Mouse (Mus musculus): ENCODE measurements around the gene Cacna1h. TPM values are rescaled to one million over a fixed set of nuclear protein-coding genes. Genes with fewer than 3 reads are reported as not detected.

Gene Cacna1h
- polyA plus RNA-seq, 1 experiment from 2014 or later, result 15.7 TPM

DNA sequence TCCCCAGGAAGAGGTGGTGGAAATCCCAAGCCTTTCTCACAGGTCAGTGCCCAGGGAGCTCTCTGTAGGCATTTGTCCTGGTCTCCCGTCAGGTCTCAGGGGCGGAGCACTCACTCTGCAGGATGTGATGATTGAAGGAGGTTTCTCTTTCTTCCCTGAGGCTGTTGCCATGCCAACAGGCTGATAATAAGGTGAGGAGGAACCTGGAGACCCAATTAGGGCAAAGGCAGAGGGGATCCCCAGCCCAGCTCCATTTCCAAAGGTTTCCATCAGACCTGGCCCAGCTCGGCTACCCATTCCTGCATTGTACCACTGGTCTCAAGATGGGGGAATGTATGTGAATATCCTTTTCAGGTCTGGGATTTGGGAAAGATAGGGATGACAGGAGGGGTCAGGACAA lies 29.4 kb downstream of the Cacna1h start:
- Histone ChIP-seq H3K4me3 (no peak overlapping the region), H3K27ac (peak overlapping the region; percentile 74), H3K4me1 (peaks cover 63% of the 10 kb centered on the region), H3K36me3 (replicated peaks) (no peaks in the 10 kb centered on the region), H3K4me2 (peak overlapping the region; percentile 12; the same call in 1 of the 2 replicates), H3K9me3 (no peaks in the 10 kb centered on the region), H3K27me3 (replicated peaks) (peaks cover 12% of the 10 kb centered on the region; the same call in 1 of the 2 replicates), H3K9ac (no peak overlapping the region)
- WGBS, result 22% methylated on average over 3 of the region's 3 CpGs
- ATAC-seq (replicated peaks), result peak; percentile 59

DNA sequence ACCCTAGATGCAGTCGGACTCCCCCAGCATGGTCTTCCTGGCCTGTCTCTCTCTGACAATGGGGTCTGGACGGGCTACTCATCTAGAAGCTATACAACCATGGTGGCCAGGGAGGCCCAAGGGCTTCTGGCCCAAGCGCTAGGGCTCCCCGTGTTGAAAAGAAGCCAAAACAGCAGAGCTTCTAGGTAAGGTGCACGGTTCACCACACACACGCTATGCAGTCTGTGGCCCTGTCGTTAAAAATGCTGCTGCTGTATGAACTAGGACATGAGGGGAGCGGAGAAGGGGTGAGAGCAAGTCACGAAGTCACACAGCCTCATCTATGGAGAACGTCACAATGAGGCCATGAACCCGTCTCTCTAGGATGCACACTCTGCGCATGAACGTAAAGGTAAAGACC lies 31.4 kb downstream of the Cacna1h start:
- Histone ChIP-seq H3K9ac (no peak overlapping the region), H3K27ac (no peak overlapping the region), H3K9me3 (no peaks in the 10 kb centered on the region), H3K36me3 (replicated peaks) (no peaks in the 10 kb centered on the region), H3K4me2 (no peak overlapping the region), H3K27me3 (replicated peaks) (peaks cover 12% of the 10 kb centered on the region; the same call in 1 of the 2 replicates), H3K4me1 (peaks cover 62% of the 10 kb centered on the region), H3K4me3 (no peak overlapping the region)
- no peak for ATAC-seq (replicated peaks)
- 78% methylated on average over 13 of the region's 13 CpGs for WGBS

DNA sequence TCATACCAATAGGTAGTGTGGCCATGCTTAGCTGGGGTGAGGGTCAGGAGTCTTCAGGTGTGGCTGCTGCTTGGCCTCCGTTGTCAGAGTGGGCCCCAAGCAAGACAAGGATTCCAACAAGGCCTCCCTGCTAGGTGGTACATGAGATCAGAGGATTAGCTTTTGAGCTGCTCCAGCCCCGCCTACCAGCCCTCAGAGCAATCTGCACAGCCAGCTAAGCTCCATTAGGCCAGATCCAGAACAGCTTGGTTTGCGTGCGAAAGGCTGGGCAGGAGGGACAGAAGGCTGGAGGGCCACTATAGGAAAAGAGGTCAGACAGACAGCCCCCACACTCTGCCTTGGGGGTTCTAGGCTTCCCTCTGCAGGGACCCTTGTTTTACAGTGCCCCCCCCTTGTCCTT lies 32.1 kb downstream of the Cacna1h start:
- ATAC-seq (replicated peaks), result no peak
- H3K36me3 ChIP-seq (replicated peaks), result no peaks in the 10 kb centered on the region
- H3K9ac ChIP-seq, result no peak overlapping the region
- H3K4me3 ChIP-seq, result no peak overlapping the region
- H3K27ac ChIP-seq, result no peak overlapping the region
- peaks cover 12% of the 10 kb centered on the region; the same call in 1 of the 2 replicates for H3K27me3 ChIP-seq (replicated peaks)
- H3K9me3 ChIP-seq, result no peaks in the 10 kb centered on the region
- H3K4me1 ChIP-seq, result peaks cover 55% of the 10 kb centered on the region
- no peak overlapping the region for H3K4me2 ChIP-seq
- WGBS, result 21% methylated on average over 4 of the region's 4 CpGs

DNA sequence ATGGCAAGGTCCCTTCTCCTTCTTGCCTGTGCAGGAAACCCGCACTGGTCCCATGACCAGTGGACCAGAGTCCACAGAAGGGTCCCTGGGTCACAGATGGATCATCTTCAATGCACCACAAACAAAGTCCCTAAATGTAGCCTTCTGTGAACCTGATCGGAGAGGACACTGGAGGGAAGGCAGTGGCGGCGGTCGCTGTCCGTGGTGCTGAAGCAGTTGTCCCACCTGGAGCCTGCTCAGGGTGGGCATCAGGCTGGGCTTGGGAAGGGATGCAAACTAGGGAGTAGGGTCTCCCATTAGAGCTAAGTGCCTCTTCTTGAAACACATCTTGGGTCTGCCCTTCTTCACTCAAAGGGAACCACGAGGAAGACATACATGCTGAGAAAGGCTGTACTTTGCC lies 33.1 kb downstream of the Cacna1h start:
- Histone ChIP-seq H3K27ac (no peak overlapping the region), H3K36me3 (replicated peaks) (no peaks in the 10 kb centered on the region), H3K27me3 (replicated peaks) (peaks cover 12% of the 10 kb centered on the region; the same call in 1 of the 2 replicates), H3K9me3 (no peaks in the 10 kb centered on the region), H3K4me2 (no peak overlapping the region), H3K4me1 (peaks cover 44% of the 10 kb centered on the region), H3K4me3 (no peak overlapping the region), H3K9ac (no peak overlapping the region)
- 15% methylated on average over 7 of the region's 7 CpGs for WGBS
- no peak for ATAC-seq (replicated peaks)

DNA sequence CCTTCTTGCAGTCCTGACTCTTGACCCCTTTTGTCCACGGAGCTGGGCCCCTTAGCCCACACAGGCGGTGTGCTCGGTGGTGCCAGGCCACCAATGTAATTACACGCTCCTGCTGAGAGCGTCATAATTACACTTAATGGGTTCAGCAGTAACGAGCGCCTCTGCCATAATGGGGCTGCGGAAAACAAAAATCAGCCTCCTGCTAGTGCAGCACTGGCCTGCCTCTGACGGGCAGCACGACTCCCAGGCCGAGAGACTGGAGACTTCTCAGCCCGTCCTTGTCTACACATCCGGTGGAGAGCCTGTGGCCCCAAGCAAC lies 35.1 kb downstream of the Cacna1h start:
- no peaks in the 10 kb centered on the region for H3K9me3 ChIP-seq
- no peak overlapping the region for H3K9ac ChIP-seq
- peak; percentile 21; the same call in 1 of the 2 replicates for ATAC-seq (replicated peaks)
- no peaks in the 10 kb centered on the region for H3K36me3 ChIP-seq (replicated peaks)
- no peak overlapping the region for H3K4me3 ChIP-seq
- WGBS, result 53% methylated on average over 13 of the region's 13 CpGs
- H3K4me1 ChIP-seq, result peaks cover 25% of the 10 kb centered on the region
- H3K27ac ChIP-seq, result no peak overlapping the region
- H3K4me2 ChIP-seq, result no peak overlapping the region
- H3K27me3 ChIP-seq (replicated peaks), result peaks cover 9% of the 10 kb centered on the region; the same call in 1 of the 2 replicates

DNA sequence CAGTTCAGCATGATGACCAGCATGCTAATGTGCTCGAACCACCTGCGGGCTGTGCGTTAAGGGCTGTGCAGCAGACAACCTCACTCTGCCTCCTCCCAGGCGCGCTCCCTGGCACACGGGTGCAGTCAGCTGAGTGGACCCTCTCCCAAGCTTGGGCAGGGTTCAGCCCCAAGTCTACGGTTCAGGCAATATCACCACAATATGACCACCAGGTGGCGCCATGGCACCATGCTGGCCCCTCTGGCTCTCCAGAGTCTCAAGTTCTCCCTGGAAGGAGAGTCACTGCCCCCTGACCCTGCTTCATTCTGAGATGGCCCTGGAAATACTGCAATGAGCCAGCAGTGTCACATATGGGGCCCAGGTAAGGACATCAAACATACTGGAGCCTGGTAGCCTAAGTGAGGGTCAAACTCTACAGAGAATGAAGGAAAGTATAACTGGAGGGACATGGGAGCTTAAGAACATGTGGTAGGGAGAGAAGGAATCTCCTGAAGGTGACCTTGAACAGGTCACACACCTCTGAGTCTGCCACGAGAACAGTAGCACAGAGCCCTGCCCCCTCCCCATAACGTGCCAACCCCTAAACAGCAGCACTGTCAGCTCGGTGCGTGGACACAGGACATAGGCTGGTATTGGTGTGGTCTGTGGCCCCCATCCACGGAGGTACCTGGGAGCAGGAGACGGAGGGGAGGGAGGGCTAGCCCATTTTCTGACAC lies 35.6 kb downstream of the Cacna1h start:
- ATAC-seq (replicated peaks), result peak; percentile 70
- no peaks in the 10 kb centered on the region for H3K36me3 ChIP-seq (replicated peaks)
- no peak overlapping the region for H3K27ac ChIP-seq
- WGBS, result 33% methylated on average over 14 of the region's 14 CpGs
- peaks cover 4% of the 10 kb centered on the region; the same call in 1 of the 2 replicates for H3K27me3 ChIP-seq (replicated peaks)
- peaks cover 22% of the 10 kb centered on the region for H3K4me1 ChIP-seq
- H3K9me3 ChIP-seq, result no peaks in the 10 kb centered on the region
- H3K4me3 ChIP-seq, result no peak overlapping the region
- no peak overlapping the region for H3K4me2 ChIP-seq
- H3K9ac ChIP-seq, result no peak overlapping the region

DNA sequence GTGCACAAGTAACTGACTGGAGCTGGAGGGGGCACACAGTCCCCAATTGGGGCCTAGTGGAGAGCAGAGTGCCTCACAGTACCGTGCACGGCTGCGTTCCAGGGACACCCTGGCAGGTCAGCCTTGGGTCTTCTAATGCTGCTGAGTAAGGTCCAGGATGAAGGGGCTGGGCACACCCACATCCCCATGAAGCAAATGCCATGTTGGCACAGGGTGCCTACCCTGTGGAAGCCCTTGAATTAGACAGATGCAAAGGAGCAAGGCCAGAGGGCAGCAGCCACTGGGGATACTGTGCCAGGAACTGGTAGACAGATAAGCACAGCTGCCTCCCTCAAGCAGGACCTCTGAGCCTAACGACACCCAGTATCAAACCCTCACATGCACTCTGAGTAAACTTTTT lies 39.1 kb downstream of the Cacna1h start:
- H3K4me3 ChIP-seq, result no peak overlapping the region
- no peak for ATAC-seq (replicated peaks)
- H3K9ac ChIP-seq, result no peak overlapping the region
- H3K36me3 ChIP-seq (replicated peaks), result no peaks in the 10 kb centered on the region
- 91% methylated on average over 4 of the region's 4 CpGs for WGBS
- no peaks in the 10 kb centered on the region for H3K9me3 ChIP-seq
- H3K27ac ChIP-seq, result no peak overlapping the region
- H3K27me3 ChIP-seq (replicated peaks), result no peaks in the 10 kb centered on the region
- H3K4me1 ChIP-seq, result peaks cover 14% of the 10 kb centered on the region
- no peak overlapping the region for H3K4me2 ChIP-seq

DNA sequence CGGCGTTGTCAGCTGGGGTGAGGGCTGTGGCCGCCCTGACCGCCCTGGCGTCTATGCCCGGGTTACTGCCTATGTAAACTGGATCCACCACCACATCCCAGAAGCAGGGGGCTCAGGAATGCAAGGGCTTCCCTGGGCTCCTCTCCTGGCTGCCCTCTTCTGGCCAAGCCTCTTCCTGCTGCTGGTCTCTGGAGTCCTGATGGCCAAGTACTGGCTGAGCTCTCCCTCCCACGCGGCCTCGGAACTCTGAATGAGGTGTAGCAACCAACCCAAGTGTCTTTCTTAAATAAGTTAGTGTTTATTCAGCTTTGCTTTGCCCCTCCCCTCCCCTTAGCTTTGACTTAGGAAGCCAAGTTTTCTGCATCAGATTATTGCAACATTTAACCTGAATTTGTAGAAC lies 59.6 kb downstream of the Cacna1h start:
- 56% methylated on average over 9 of the region's 9 CpGs for WGBS
- no peak overlapping the region for H3K4me2 ChIP-seq
- no peak overlapping the region for H3K4me3 ChIP-seq
- peaks cover 2% of the 10 kb centered on the region; the same call in 1 of the 2 replicates for H3K36me3 ChIP-seq (replicated peaks)
- no peaks in the 10 kb centered on the region for H3K4me1 ChIP-seq
- H3K9me3 ChIP-seq, result no peaks in the 10 kb centered on the region
- no peak overlapping the region for H3K27ac ChIP-seq
- no peaks in the 10 kb centered on the region for H3K27me3 ChIP-seq (replicated peaks)
- no peak for ATAC-seq (replicated peaks)
- H3K9ac ChIP-seq, result no peak overlapping the region

DNA sequence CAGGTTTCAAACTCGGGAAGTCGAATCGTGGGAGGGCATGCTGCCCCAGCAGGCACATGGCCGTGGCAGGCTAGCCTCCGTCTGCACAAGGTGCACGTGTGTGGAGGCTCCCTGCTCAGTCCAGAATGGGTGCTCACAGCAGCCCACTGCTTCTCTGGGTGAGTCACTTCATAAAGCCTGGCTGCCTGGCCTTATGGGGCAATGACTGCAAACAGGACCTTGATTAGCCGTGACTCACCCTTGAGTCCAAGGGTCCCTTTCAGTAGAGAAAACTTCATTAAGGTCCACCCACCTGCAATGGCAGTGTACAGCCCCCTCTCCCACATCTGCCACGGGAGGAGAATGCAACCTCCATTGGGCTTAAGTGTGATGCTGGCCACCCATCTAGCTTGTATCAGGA lies 61.1 kb downstream of the Cacna1h start:
- no peak for ATAC-seq (replicated peaks)
- Histone ChIP-seq H3K27ac (no peak overlapping the region), H3K4me3 (no peak overlapping the region), H3K4me1 (no peaks in the 10 kb centered on the region), H3K27me3 (replicated peaks) (no peaks in the 10 kb centered on the region), H3K4me2 (no peak overlapping the region), H3K9me3 (no peaks in the 10 kb centered on the region), H3K36me3 (replicated peaks) (peaks cover 2% of the 10 kb centered on the region; the same call in 1 of the 2 replicates), H3K9ac (no peak overlapping the region)
- WGBS, result 72% methylated on average over 8 of the region's 8 CpGs

DNA sequence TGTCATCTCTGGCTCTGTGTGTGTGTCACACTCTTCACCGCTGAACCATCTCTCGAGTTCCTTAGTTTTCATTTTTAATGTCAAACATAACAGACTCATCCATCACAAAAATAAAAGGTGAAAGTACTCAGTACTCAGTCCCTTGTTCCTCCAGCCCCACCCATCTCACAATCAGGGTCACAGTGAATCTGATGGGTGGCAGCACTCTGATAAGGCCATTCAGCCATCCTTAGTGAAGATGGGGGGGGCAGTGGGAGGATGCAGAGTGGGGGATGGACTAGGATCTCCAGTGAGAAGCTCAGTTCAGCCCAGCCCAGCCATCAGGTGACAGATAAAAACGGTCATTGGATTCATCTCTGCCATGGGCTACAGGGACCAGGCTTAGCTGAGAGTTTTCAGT lies 64.6 kb downstream of the Cacna1h start, which contains the start of gene Tpsg1:
Tpsg1 (plus strand) TSS at position 301 of the 400 bp plus-strand sequence.
- H3K27me3 ChIP-seq (replicated peaks), result no peaks in the 10 kb centered on the region
- no peak within 1 kb of the TSS for H3K4me2 ChIP-seq
- H3K9me3 ChIP-seq, result no peaks in the 10 kb centered on the region
- H3K9ac ChIP-seq, result no peak within 1 kb of the TSS
- WGBS, result 76% methylated on average over 3 of the region's 3 CpGs
- H3K4me3 ChIP-seq, result no peak within 1 kb of the TSS
- no peaks in the 10 kb centered on the region for H3K36me3 ChIP-seq (replicated peaks)
- no peak within 1 kb of the TSS for H3K27ac ChIP-seq
- ATAC-seq (replicated peaks), result no peak
- H3K4me1 ChIP-seq, result no peaks in the 10 kb centered on the region

DNA sequence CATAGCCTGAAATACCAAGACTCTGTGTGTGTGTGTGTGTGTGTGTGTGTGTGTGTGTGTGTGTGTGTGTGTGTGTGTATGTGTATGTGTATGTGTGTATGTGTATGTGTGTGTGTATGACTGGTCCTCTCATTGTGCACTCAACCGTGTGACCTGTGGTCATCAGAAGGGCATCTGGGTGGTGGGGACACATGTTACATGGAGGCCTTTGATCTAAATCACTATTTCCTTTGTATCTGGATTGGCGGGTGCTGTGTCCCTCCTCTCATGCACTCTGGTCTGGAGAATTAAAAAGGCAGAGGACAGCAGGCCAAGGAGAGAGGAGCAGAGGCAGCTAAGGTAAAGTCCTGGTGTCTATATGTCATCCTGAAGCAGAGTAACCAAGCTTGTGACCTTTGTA lies 67.6 kb downstream of the Cacna1h start, which contains the start of gene Tpsb2:
Tpsb2 (plus strand) TSS at position 301 of the 400 bp plus-strand sequence.
- WGBS, result 78% methylated on average over 2 of the region's 2 CpGs
- no peaks in the 10 kb centered on the region; the same call in 1 of the 2 replicates for H3K27me3 ChIP-seq (replicated peaks)
- no peak for ATAC-seq (replicated peaks)
- H3K9me3 ChIP-seq, result no peaks in the 10 kb centered on the region
- no peaks in the 10 kb centered on the region for H3K36me3 ChIP-seq (replicated peaks)
- no peak within 1 kb of the TSS for H3K4me2 ChIP-seq
- no peak within 1 kb of the TSS for H3K9ac ChIP-seq
- no peak within 1 kb of the TSS for H3K4me3 ChIP-seq
- no peaks in the 10 kb centered on the region for H3K4me1 ChIP-seq
- H3K27ac ChIP-seq, result no peak within 1 kb of the TSS

DNA sequence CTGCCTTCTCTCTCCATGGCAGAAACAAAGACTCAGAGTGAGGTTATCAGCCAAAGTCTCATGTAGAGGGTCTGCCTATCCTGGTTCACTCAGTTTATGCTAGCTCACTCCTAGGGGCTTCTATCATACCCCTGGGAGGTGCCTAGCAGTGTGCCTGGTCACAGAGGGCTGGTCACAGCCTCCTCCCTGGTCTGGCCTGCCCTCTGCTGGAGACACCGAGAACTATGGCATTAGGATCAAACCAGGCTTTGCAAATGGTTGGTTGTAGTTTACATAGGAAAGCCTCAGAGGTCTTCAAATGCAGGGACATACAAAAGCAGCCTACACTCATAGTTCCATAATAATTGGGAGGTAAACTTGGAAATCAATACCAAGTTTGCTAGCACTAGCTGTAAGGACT lies 69.9 kb downstream of the Cacna1h start:
- Histone ChIP-seq H3K4me1 (no peaks in the 10 kb centered on the region), H3K27me3 (replicated peaks) (no peaks in the 10 kb centered on the region; the same call in 1 of the 2 replicates), H3K4me3 (no peak overlapping the region), H3K4me2 (no peak overlapping the region), H3K27ac (no peak overlapping the region), H3K9me3 (no peaks in the 10 kb centered on the region), H3K36me3 (replicated peaks) (no peaks in the 10 kb centered on the region), H3K9ac (no peak overlapping the region)
- no peak for ATAC-seq (replicated peaks)
- WGBS, result 7% methylated on average over 1 of the region's 1 CpGs

DNA sequence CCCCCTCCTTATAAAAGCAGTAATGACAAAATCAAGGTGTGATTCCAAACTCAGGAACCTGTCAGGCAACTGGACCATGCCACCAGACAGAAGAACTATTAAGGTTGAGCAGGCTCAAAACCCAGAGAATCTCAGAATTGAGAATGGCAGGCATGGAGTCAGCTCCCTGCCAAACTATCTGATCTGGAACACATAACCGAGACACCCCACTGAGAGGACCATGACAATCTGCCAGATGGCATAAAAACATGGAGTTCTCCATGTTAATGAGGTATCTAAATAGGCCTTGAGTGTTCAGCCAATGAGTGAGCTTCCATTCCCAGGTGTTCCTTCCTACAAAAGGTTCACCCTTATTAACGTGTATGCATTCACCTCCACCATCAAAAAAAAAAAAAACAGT lies 72.3 kb downstream of the Cacna1h start:
- no peaks in the 10 kb centered on the region for H3K4me1 ChIP-seq
- no peak overlapping the region for H3K9ac ChIP-seq
- no peak overlapping the region for H3K27ac ChIP-seq
- 78% methylated on average over 2 of the region's 2 CpGs for WGBS
- no peaks in the 10 kb centered on the region for H3K9me3 ChIP-seq
- H3K36me3 ChIP-seq (replicated peaks), result no peaks in the 10 kb centered on the region
- H3K4me2 ChIP-seq, result no peak overlapping the region
- no peak overlapping the region for H3K4me3 ChIP-seq
- no peaks in the 10 kb centered on the region; the same call in 1 of the 2 replicates for H3K27me3 ChIP-seq (replicated peaks)
- no peak for ATAC-seq (replicated peaks)

Data from midbrain, embryonic 15.5 days (tissue).